Mouse (Mus musculus) ES-CJ7 (cell line): ENCODE measurements at regions not wholly inside any gene's neighbourhood (a gene's known extent, or its start where the extent isn't known, plus 50 kb on each side); places are given as distances from the start of the nearest gene placed in this dataset.

Experiments used
- DNase-seq: peaks from one replicate; pipeline ENCODE4 v3.0.0; 2011; ENCODE audit warnings: low read depth, low spot score

DNA sequence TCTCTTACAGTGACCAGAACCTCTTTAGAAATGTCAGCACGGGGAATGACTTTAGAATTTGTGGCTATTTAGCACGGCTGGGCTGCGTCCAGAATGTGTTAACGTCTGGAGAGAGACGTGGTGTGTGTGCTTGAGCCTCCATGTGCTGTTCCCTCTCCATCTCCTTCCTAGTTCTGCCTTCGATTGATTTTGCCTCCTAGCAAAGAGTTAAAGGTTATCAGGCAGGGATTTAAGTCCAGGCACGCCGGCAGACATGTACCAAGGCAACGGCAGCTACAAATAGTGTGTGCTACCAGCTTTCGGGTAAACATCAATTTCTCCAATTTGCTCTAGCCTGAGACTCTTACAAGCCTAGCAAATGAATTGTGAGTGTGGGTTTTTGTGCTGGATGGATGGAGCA, 285.7 kb downstream of the Icos start:
- DNase-seq: no peak

DNA sequence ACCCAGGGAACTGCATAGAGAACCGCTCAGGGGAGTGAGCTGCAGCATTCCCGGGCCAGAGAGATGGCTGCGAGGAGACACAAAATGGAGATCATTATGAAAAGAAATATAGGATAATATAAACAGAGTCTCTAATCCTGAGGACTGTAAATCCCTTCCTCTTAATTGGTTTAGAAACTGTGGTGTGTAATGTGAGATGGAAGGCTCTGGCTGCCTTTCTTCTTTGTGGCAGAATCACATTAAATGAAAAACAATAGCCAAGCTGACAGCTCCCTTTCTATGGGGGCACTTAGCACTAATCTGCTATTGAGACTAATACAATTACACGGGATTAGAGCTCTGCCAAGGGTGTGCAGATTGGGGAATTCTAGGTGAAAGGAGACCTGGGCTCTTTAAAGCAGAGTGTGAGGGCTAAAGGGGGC, 288.0 kb downstream of the Icos start:
- no peak for DNase-seq

DNA sequence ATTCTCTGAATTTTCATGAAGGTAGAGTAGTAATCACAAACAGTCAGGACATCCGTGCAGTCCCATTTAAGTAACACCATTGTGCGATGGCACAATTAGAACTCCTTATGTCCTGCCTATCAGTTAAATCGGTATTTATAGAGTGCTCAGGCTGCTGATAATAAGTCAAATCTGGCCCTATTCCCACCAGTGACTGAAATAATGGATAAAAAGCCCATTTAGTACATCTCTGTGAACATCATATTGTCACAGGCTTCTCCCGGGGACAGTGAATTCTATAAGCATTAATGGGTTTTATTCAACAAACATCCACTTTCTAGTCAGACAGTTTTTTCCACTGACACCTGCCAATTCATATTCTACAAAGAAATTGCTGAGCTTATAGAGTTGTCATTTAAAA, 296.1 kb downstream of the Icos start:
- no peak for DNase-seq

DNA sequence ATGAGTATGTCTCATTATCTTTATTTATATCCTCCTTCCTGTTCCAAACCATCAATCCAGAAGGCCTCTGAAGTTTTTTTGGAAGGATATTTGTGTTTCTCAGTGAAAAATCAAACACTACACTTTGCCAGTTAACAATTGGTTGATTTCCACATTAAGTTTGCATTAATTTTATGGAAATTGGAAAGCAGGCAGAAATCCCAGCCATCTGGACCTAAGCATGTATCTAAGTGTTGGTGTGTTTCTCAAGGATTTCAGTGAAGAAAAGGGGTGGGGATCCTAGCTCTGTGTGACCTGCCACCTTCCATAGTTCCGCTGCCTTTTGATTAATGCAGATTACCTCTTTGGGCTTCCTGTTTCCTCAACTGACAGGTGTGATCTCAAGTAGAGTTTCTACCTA, 296.5 kb downstream of the Icos start:
- DNase-seq: no peak

DNA sequence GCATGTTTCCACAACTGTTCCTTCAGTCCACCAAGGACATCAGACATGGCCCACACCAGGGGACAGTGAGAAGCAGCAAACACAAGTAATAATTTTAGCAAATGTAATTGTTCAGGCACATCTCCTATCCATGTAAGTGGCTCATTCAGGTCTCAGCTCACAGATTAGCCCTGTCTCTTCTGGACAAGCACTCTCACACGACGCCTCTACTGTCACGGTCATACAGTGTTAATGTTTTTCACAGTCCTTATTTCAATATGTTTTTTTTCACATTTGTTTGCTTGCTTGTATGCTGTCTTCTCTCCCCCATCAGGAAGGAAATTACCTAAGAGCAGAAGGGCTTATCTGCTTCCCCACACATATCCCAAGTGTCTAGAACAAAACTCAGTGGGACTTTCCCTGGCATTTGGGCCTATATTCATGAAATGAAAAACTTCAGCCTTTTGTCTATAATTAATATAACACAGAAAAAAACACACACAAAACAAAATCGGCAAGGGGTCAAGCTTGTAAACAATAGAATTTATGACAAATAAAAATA, 299.5 kb downstream of the Icos start:
- DNase-seq: no peak

DNA sequence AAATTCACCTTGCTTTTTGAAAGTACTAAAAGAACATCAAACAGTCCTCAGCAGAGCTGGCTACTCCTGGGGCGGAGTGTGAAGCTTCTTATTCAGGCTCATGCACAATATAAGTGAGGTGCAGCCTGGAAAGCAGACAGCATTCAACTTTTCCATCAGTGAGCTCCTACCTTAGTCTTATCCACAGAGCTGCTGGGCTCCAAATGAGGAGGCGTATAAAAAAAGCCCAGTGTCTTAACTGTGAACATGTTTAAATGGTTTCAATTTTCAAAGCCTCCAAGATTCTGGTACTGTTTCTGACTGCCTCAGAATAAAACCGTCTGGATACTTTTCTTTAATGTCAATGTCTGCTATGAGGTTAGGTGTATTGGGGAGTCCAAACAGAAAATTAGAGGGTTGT, 310.5 kb downstream of the Icos start:
- DNase-seq: no peak

DNA sequence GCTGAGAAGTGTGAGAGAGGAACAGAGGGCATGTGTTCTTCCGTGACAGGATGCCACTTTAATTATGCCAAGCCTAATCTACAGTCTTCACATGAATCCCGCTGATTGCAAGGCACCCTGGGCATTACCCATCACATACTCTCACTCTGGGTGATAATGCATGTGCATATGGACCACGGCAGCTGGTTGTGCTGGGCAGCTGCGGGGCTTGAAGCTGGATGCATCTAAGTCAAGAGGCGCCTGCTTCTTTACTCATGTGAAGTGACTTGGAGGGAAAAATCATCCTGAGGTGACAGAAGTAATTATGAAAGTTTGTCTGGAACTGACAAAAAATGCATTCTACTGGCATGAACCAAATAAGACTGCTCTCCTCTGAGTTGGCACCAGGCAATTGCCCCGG, 311.2 kb downstream of the Icos start:
- DNase-seq: no peak

DNA sequence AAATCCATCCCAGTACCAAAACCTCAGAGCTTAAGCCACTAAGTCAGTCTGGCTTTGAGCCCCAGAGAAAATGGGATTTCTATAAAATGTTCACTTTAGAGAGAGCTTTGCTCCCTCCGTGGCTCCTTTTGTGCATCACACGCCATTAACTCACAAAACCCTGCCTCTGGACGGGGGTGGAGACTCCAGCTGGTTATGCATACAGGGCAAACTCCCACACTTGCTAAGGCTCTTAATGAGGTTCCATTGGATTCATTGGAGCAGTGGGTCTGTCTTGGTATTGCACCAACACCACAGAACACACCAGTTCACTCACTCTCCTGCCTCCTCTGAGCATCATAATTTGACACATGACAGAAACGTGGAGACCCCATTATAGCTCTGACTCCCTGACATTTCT, 311.8 kb downstream of the Icos start:
- no peak for DNase-seq

DNA sequence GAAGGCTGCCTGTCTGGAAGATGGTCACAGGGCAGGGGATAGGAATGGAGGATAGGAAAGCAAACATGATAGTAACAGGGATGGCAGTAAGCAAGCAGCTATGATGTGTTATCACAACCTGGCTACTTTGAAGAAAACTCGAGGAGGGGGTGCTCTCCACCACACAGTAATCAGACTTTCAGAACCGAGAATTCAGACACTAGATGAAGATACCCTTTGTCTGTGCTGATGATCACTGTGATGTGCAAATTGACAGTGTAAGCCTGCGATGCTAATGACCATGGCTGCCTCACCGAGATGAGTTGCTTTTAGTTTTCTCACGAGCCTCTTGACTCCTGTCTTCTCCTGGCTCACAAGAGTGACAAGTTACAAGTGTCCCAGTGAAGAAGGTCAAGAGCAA, 315.4 kb downstream of the Icos start:
- DNase-seq: no peak

DNA sequence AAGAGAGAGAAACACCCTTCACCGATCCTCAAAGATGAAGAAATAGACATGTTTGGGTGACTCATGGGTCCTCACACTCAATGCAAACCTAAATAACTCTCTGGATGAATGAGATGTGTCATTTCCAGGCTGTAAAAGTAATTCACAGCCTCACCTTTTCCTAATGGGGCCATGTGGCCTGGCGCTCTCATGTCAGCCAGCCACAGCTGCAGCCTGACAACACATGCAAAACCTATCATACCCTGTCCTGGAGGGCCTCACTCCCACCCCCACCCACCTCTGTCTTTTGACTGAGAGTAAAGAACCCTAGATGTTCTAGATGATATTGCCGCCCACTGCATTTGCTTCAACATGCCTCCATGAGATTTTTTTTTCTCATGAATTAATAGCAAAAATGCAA, 317.5 kb downstream of the Icos start:
- DNase-seq: no peak

DNA sequence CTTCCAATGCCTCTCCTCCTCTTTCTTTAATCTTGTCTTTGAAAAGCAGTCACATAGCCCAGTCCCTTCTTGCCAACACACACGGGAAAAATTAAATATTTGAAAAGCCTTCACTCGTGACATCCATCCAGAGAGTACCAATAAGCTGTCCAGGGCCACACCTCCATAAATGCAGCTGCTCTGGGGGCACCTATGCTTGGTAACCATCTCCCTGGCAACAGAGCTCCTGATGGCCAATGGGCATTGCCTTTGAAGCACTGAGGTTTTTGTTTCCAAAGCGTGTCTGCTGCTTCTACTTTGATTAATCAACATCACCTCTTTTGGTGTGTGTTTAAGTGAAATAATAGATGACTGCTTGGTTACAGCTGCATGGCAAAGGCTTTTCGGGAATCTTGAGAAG, 319.1 kb downstream of the Icos start:
- DNase-seq: no peak

DNA sequence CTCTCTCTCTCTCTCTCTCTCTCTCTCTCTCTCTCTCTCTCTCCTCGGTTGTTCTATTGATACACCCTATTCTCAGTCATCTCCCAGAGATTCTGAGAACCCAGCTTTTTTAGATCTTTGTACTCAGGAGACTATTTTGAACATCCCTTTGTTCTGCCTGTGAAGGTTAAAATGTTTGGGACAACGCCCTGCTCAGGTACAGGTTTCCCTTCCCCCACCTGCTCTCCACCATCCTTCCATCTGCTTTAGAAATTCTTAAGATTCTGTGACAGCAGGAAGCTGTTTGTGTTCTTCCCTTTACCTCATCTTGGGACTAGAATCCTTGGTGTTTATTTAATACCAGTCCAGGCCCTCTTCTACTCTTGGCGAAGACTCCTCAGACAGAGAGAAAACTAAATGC, 319.6 kb downstream of the Icos start:
- DNase-seq: peak; percentile 60

DNA sequence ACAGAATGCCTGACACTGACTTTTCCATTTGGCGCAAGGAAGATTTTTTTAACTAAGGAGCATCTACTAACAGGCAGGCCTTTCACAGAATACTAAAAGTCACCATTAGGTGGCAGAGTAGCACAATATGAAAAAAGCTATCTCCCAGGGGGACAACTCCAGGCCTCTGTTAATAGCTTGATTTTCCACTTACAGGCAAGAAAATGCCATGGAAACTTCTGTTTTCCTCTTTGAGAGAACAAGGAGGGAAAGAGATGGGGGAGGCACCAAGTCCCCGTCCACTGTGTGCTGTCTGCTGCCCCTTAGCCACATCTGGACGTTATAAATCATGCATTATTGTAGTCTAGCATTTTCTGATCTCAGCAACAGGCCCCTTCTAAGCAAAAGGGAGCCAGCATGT, 320.3 kb downstream of the Icos start:
- peak; percentile 66 for DNase-seq

DNA sequence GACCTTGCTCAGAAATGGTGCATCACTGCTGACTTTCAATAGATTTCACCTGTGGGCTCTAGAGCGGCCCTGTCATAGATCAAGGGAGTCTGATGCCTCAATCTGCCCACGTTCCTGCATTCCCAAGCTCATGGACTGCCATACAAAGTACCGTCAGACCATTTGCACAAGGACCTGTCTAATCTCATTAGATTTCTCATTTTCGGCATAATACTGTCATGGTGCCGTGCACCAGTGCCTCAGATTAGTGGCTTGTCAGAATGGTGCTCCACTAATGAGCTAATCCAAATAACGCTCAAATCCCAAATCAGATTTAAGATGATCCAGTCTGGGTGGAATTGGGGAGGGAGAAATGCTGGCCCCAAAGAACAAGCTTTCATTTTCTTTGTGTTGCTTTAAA, 321.1 kb downstream of the Icos start:
- no peak for DNase-seq

DNA sequence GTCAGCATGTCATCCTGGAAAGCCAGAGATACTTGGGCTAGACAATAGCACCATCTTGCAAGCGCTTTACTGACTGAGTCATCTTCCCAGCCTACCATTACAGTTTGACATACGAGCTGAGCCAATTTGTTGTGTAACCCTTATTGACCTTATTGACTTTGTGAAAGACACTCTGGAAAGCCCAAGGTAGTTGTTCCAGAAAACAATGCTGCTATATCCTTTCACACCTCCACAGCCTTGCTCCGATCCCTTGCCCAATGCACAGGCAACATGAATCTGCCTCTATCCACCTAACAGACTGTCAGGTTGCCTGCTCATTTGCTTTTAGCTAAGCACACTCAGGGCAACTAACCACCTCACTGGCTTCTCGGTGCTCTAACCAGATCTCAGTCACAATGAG, 322.8 kb downstream of the Icos start:
- DNase-seq: no peak

DNA sequence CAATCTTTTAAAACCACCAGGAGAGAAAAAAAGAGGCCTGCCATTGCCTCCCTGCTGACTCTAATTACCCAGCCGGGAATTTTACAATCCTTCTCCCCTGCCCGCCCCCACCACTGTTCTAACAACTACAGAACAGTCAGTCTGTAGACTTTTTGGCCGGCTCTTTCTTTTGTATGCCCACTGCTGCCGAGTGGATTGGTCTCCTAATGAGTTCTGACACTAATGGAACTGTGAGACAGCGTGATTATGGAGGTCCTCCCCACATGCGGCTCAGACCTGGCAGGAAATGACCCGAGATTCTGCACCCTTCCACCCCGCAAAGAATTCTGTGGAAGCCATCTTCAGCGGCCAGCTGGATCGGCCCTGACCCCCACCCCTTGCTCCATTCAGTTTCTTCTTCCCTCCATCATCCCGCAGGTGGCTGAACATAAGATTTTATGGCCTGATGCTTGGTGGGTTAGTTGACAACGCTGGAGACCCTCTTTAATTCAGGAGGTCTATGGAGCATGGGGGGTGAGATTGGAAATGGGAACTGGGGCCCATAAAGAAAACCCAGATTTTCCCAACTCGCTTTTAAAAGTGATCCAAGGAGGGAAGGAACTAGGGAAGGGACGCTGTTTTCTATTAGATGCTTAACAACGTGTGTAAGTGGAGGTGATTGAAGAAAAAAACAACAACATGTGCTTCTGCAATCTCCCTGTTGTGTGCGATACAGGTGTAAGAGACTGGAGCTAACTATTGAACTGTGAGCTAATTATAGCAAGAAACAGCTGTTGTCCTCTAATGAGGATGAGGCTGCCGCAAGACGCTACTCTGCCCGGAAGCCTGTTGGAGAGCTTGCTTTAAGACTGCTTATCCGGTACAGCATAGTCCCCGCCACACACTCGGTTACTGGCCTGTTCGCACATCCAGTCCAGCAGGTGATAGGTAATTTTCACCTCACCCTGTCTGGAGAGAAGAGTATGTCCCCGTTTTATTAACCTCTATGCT, 323.6 kb downstream of the Icos start:
- DNase-seq: no peak

DNA sequence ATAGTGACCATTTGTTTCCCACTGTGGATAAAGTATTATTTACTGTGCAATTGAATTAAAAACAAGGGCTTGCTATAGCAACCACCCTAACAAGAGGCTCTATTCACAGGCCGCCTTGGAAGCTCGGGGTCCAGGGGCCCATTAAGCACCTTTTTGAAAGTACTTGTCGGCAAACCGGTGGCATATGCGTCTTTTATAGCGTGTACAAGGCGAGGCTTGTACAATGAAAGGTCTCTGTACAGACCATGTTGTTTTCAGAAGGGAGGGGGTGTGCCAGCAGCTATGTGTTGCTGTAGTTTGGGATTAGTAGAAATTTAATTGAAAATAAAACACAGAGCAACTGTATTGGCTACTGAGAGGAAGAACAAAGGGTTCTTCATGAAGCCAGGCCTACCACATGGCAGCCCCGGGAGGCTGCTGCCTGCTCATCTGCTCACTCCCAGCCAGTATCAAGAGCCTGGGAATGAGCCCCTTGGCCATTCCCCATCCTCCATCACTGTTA, 324.9 kb downstream of the Icos start:
- DNase-seq: no peak

DNA sequence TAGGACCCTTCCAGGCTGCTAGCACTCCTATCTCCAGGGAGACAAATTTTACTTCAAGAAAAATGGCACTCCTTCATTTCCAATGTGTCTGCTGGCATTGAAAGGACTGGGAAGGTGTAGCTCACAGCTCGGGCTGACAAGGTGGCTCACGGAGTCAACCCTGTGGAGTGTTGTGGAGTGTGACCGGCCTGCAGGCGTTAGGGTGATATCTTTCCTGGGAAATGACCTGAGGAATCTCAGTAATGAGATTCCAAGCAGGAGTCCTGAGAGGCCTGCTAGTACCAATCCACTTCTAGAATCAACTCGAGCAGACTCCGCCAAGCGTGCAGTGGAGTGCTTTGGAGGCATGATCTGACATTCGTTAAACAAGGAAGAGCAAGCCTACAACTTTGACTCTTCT, 328.6 kb downstream of the Icos start:
- no peak for DNase-seq

DNA sequence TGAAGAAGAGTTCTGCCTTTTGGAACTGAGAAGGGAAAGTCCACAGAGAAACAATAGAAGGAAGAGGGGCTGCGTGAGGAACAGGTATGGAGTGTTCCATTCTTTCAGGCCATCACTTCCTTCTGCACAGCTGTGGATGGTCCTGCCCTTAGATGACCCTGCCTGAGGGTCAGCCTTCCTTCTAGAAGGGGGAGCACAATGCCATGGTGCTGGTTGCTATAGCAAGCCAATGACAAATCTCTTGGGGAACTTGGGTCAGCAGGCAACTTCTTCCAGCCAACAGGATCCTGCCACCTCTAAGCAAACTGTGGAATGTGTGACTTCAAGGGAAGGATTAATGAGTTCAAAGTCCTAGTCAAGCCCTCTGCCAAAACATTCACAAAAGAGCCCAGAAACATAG, 329.1 kb upstream of the Pard3b start:
- no peak for DNase-seq

DNA sequence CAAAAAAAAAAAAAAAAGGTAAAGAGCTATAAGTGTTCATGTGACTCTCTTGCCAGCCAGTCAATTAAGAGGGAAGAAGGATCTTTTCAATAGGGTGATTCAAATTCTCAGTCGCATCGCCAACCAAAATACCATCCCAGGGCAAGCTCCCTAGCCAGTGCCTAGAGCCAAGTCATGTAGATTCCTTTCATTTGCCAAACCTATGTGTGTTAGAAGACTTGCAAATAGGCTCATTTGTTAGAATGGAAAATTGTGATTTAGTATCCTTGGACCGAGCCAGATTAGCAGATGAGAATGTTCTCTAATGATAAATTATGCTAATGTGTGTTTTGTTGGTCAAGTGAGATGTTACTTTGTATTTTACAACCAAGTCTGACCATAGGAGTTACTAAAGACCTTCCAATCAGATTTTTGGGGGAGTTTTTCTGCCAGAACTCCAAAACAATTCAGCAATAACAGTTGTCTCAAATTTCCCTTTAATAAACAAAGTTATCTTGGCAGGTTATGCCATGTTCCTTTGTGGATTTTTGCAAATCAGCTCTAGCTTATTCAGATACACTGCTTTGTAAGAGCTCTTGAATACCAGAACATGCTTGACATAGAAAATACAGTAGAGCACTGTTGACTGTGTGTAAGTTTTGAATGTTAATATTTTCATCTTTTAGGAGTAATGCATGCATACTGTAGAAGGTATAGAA, 328.4 kb upstream of the Pard3b start:
- DNase-seq: no peak

DNA sequence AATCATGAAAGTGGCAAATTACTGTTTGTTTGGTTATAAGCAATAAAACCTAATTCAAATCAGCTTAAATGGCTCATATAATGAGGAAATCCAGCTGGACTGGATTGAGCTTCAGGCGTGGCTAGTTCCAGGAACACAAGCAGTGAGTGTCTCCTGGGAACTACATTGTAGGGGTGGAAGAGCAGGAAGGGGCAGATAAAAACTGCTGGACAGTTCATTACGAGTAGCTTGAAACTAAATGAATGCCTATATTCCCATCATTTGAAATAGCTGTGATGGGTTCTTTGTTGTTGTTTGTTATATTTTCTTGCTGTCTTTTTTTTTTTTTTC, 327.9 kb upstream of the Pard3b start:
- DNase-seq: no peak

DNA sequence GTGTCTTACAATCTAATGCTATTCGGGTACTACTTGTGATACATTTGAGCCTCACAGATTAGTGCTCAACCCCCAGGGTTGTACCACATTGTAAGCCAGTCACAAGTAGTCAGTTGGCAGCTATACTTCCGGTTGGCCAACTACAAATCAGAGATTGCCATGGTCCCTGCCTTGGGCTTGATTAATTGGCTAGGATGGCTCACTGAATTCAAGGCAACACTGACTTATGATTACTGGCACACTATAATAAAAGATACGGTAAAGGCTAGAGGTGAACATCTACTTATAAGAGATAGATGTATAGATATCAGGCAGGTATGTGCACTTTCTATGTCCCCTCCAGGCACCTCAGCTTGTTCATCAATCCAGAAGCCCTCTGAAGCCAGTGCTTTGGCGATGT, 325.4 kb upstream of the Pard3b start:
- DNase-seq: no peak

DNA sequence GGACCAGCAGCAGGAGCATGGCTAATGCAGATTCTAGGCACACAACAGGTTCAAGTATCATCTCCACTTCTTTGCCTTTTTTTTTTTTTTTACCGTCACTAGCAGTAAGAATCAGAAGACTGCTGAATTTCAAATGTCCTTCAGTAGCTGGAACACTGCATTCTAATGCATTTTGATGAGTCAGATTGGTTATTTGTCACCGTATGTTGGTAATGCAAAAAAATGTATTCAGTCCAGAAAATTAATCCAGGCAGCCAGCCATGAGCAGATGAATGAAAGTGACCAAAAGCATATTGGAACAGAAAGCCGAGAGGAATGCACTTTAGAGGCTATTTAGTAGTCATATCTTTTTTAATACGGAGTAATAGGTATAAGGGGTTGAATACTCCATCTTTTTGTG, 322.4 kb upstream of the Pard3b start:
- DNase-seq: no peak
